Mouse (Mus musculus) stomach, postnatal 0 days (tissue): ENCODE results near the gene Farsb.

Experiments
- CTCF ChIP-seq: IDR thresholded peaks from 2 replicates; pipeline ENCODE4 v1.5.1; 2016; ENCODE audit warnings: antibody characterized with exemption, low read depth, mild to moderate bottlenecking, moderate library complexity
- EP300 ChIP-seq: optimal IDR thresholded peaks from 2 replicates; pipeline ENCODE3; 2016; ENCODE audit warnings: antibody characterized with exemption

- no peak for TF ChIP-seq CTCF
- no peak for TF ChIP-seq EP300
Observed at GRCm38 (mm10) chr1:78414421-78414820, 74.3 kb downstream of the Farsb start.
